Mouse (Mus musculus) cerebellum, adult (tissue): ENCODE results near the gene Ano10.
"Not testable (repeated sequence)": the region's sequence is repeated elsewhere in the genome, so short reads cannot be mapped to it uniquely, and the experiment has no call there.

Experiments
- ATAC-seq: cut with Nextera tagmentation; 2 replicates; pipeline ENCODE4 v1.9.2; 2017; ENCODE audit warnings: mild to moderate bottlenecking, moderate library complexity, mixed read lengths; ENCODE audit not compliant: insufficient number of reproducible peaks, low FRiP score, low TSS enrichment

Ano10 gene

DNA sequence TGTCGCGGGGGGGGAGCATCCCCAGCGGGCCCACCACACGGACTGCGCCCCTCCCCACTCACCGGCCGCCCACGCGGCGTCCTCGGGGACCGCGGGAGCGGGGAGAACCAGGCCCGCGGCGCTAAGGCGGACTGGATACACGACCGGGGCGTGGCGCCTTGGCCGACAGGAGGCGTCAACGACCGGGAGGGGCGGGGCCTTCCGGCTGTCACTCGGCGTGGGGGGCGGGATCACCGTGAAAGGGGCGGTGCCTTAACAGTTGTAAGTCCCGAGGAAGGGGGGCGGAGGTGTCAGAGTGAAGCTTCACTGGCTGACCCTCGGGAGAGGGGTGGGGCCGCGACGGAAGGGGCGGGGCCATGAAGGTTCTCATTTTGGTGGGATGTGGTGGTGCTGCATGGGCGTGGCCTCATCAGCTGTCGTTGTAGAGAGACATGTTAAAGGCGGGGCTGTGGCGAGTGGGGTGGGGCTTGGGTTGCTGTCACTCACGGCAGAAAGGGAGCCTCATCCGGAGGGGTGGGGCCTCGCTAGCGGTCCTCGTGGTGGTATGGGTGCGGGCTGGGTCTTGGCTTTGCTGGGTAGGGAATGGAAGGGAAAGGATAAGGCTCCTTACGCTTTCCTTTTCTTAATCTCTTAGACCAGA lies at the start of gene Ano10:
Gene Ano10 (minus strand): TSS at position 182 of the 640 bp plus-strand sequence.
- ATAC-seq = peak; percentile 93

DNA sequence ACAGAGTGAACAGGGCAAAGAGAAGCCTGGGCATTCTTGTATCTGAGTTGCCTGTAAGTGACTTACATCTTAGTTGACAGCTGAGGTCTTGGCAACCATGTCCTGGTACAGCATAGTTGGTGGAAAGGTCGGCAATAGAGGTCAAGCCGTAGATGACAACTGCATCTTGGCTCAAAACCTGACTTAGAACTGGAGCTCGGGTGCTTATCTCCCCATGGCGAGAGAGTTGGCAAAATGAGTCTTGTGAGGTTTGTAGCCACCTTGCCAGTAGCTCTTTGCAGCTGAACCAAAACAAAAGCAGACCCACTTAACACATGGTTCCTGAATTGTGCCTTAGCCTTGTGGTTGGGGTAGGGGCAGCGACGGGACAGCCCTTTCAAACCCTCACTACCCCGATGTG lies 49.2 kb upstream of the Ano10 start:
- ATAC-seq = no peak

DNA sequence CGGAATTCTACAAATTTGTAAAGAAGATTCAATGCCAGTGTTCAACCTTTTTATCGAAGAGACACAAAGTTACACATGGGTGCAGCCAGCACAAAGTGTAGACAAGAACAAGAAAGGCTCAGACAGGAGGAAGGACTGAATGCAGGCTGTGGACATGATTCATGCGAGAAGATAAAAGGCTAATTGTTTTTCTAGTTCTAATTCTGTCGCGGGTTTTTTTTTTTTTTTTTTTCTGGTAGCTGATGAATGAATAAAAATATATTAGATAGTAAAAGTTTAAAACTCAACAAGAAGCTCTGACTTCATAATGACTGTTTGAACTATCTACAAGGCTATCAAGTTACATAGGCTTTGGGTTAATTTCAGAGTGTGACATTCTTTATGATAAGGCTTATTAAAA lies 45.7 kb upstream of the Ano10 start:
- no peak for ATAC-seq

DNA sequence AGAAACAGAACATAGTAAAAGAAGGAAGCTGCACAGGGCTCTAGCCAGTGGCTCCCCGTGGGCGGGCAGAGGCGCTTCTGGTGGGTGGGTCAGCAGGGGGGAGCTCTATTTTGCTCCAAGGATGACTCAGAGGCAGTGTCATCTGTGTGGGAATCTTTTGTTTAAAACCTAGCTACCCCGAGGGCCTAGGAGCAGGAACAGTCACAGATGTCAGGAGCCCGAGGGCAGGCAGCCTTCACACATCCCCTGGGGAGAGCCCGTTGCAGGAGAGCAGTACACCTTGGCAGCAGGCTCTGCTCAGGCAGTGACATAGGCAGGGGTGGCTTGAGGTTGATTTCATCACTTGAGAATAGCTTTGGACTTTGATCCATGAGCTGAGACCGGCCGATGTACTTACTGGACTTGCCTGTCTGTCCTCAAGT lies 43.3 kb upstream of the Ano10 start:
- no peak for ATAC-seq

DNA sequence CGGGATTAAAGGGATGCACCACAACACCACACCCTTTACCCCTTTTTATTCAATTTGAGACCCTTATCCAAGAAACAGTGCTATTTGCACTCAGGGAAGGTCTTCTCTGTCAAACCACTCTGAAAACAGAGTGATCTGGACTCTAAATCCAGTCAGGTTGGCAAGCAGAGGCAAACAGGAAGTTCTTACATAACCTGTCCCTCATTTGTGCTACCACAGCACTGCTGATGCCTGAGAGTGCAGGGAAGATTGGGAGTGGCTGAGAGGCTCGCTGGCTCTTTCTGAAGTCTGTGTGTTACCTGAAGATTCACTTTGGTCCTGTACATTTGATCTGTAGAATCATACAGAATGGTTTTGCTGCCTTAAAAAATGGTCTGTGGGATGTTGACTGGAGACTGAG lies 42.5 kb upstream of the Ano10 start:
- no peak for ATAC-seq

DNA sequence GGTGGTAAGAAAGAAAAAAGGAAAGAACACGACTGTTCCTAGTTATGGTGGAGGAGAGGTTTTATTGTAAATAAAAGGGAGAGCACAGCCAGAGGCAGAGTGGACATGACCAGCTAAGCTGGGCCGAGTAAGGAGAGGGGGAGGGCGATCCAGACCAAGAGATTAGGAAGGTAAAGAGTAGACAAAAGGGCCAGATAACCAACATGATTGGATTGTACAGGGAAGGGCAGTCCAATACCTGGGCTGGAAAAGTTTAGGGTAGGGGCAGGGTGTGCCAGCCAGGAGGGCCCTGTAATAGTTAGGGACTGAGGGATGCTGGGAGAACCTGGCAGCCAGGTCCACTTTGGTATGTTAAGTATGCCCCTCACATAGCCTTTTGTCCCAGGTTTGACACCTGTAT lies 34.0 kb upstream of the Ano10 start:
- no peak for ATAC-seq

DNA sequence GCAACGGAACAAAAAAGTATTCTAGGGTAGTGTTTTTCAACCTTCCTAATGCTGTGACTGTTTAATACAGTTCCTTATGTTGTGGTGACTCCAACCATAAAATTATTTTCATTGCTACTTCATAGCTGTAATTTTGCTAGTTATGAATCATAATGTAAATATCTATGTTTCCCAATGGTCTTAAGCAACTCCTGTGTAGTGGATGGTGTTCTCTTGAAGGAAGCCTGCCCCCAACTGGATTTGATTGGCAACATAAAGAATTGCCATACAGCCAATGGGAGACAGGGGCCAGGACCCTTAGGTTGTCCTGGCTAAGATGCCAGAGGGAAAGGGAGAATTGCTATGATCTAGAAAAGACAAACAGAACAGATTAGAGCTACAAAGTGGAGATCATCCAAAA lies 31.8 kb upstream of the Ano10 start:
- ATAC-seq = no peak

DNA sequence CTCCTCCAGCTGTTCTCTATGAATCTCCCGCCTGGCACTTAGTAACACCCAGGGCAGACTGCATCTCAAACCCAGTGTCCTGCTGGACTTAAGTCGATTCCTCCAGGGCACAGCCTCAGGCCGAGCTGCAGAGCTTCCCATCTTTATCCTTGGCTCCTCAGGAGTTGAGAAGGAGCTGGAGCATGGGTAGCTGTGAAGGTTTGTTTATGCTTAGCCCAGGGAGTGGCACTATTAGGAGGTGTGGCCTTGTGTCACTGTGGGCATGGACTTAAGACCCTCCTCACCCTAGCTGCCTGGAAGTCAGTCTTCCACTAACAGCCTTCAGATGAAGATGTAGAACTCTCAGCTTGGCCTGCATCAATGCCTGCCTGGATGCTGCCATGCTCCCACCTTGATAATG lies 28.1 kb upstream of the Ano10 start:
- no peak for ATAC-seq

DNA sequence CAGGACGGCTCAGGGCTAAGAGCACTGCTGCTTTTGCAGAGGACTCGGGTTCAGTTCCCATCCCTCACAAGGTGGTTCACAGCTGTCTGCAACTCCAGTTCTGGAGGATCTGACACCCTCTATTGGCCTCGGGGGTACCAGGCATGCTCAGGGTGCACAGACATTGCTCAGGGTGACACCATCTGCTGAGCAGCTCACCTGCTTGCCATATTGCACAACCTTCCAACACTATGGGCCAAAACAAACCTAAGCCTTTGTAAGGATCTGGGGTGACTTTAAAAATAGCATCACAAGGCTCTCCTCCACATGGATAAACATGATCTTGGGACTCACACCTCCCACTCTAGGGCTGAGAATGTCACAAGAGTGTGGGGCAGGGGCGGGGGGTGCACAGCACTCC lies 26.4 kb upstream of the Ano10 start:
- no peak for ATAC-seq

DNA sequence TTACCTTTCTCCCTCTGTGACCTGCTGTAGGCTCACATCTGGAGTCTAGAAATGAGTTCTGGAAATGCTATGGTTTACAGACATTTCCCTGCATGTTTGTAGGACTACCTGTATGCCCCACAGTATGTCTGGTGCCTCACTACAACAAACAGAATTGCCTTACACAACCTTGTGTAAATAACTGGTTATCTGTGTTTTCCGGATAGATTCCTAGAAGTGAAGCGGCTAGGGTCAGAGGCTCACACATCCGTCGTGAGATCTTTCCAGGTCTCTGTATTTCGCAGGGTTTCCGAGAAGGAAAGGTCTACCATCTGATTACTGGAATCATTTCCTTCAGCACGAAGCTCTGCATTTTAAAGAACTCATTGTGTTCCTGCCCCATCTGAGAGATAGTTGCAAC lies 22.3 kb upstream of the Ano10 start:
- no peak for ATAC-seq

DNA sequence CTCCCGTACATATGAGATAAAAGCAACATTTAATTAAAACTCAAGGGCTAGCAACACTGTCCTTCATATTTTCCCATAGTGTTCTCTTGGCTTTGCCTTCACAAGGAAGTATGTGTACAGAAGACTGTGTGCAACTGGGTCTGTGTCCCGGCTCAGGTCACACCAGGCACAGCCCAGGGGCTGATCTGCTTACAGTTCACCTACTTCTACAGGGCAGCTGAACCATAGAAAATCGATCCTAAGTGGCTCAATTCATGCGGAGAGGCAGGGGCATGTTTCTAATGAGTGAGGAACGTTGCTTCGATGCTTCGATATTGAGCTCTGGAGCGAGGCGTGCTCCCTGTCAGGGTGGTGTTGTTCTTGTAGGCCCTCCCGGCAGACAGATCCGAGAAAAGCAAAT lies 21.3 kb upstream of the Ano10 start:
- ATAC-seq = no peak

DNA sequence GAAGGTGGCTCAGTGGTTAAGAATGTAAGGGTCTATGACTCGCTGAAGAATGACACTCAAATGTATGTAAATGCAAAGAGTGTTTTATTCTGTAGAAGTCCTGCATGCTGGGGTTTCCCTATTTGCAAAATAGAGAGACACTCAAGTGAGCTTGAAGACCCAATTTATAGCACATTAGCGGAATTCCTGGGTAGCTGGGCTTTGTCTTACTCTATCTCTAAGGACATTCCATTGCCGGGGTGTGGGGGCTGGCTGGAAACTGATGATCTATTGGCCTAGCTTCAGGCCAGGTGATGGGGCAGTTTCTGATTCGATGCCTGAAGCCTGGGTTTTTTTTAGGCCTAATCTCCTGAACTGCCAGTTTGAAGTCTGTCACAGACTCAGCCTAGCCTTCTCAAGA lies 20.7 kb upstream of the Ano10 start:
- ATAC-seq = no peak

DNA sequence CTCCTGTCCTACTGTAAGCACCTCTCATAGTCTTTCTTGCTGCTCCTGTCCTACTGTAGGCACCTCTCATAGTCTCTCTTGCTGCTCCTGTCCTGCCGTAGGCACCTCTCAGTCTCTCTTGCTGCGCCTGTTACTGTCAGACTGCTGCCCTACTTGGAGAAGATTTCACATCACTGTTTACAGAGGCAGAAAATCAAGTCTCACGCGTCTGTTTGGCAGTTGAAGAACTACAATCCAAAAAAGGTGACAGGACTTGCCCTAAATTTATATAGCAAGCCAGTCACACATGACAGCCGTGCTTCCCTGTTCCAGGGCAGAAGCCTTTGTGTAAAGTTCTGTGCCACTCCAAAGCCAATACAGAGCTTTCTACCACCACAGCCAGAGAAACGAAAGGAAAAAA lies 20.2 kb upstream of the Ano10 start:
- ATAC-seq = no peak

DNA sequence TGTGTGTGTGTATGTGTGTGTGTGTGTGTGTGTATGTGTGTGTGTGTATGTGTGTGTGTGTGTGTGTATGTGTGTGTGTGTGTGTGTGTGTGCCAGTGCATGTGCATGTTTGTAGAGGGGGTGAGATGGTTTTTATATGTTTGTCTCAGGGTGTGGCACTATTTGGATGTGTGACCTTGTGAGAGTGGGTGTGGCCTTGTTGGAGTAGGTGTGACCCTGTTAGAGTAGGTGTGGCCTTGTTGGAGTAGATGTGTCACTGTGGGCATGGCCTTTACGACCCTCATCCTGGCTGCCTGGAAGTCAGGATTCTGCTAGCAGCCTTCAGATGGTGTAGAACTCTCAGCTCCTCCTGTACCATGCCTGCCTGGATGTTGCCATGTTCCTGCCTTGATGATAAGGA lies 18.9 kb upstream of the Ano10 start:
- not testable (repeated sequence) for ATAC-seq

DNA sequence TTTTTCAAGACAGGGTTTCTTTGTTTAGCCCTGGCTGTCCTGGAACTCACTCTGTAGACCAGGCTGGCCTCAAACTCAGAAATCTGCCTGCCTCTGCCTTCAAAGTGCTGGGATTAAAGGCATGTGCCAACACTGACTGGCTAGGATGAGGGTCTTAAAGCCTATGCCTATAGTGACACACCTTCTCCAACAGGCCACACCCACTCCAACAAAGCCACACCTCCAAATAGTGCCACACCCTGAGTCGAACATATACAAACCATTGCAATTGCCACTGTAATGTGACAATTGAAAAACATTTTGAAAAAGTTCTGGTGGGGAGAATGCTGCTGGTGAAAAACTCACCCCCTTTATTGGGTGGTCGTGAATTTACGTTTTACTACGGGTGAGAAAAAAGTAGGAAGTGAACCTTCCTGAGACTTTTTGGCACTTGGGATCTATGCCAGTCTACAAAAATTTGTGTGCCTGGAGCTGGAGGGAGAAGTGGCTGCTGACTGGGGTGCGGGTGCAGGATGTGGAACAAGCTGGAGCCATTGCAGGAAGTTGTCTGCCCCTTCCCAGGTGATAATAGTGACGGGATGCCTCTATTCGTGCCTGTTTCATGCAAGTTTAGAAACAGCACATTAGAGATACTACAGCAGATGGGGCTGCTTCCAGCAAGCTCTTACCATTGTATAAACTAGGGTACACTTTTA lies 18.2 kb upstream of the Ano10 start:
- ATAC-seq = no peak

DNA sequence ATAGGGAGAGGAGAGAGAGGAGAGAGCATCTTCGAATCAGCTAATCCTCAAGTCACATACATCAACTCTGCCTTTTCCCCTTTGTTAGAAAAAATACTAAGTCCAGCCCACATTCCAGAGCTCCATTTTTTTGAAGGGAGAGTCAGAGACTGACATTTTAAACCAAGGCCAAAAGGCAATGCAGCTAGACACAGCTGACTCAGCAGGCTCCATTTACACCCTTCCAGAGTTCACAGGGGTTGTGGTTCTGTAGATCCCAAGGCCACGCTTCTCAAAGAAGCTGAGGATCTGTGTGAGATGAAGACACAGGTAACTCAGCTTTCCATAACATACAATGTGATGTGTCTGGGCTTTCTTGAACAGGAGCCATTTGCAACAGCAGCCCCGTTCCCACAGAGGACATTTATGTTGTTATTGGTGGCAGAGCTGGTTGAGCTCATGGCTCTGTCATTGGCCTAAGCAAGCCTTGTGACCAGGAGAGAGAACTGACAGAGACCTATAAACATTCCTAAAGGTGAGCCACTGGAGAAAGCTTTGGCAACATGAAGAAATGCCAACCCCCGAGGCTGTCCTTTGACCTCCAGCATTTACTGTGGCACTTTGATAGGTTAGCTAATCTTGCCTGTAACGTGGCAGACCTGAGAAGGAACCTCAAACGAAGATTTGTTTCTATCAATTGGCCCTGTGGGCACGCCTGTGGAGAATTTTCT lies 17.0 kb upstream of the Ano10 start:
- ATAC-seq = no peak

DNA sequence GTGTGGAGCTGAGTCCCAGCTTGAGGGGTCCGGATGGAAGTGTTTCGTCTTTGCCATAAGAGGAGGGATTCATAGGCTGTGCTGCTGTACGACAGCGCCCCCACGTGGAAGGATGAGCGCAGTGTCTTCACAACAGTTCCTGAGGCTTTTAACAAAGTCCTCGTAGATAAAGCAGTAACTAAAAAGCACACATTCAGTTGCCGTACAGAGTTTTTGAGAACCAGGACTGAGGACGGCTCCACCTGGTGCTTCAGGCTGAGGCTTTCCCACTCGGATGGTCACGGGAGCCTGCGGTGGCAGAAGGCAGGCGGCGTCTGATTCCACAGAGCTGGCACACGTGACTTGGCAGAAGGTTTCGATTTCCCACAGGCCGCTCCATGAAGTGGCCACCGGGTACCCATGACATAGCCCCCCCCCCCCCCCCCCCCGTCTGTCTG lies 16.4 kb upstream of the Ano10 start:
- peak; percentile 81 for ATAC-seq

DNA sequence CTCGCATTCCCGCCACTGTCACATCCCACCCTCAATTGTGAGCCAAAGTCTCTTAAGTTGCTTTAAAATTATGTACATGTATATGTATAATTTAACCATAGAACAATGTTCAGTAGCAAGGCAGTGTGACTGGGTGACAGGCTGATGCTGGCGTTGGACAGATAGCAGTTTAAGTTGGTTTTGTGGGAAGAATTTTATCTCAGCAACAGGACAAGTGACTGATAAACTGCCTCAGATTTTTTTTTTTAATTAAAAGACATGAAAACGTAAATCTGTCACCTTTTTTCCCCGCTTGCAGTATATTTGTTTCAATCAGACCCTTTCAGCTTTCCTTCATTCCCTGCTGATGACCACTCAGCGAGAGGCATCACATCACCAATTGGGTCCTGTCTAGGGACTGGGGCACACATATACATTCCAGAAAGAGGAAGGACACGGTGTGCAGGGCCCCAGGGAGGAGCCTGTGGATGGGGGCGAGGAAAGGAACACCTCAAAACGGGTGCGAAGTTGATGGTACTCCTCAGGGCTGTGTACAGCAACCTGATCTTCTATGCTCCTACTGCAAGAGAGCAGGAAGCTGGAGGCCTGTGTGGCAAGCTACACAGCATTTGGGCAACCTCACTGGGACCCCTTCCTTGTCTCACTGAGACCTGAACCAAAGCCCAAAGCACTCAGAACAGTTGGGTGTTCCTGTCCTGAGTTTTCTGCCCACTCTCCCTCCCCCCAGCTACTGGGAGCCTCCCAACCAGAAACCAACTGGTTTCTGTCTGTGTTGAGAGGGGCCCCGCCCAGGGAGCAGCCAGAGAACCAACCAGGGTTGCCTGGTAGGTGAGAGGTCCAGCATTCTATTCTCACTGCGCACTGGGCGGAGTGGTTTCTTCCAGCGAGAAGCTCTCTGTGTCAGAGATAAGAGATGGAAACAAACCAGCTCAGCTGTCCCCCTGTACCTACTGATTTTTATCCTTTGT lies 15.1 kb upstream of the Ano10 start:
- no peak for ATAC-seq

DNA sequence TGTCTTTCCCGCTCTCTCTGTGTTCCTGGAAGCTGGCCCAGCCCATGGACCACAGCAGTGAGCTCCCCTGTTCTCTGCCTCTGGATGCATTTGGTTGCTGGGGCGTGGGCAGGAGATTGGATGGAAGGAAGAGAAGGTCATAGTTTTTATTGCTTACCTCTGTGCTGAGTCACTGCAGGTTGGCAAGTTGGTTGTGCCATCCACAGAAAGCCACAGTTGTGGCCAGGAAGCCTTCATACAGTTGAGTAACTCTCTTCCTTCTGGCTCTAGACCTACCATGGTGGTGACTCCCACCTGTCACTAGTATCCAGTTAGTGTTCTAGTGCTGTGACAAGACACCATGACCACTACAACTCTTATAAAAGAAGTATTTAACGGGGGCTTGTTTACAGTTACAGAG lies 11.1 kb upstream of the Ano10 start:
- no peak for ATAC-seq

DNA sequence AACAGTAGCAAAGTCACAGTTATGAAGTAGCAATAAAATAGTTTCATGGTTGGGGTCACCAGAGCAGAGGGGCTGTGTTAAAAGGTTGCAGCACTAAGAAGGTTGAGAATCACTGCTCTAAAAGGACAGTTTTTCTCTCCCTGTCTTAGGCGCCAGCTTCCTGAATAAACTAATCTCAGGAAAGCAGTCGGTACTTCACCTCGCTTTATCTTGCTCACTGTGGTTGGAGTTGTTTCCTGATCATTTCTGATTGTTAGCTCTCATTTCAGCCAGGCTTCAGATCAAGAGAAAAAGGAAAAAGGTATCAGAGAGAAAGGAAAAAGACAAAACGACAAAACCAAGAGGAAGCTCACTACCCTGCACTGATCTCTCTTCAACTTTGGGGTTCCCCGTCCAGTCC lies 1.9 kb upstream of the Ano10 start:
- ATAC-seq = no peak

DNA sequence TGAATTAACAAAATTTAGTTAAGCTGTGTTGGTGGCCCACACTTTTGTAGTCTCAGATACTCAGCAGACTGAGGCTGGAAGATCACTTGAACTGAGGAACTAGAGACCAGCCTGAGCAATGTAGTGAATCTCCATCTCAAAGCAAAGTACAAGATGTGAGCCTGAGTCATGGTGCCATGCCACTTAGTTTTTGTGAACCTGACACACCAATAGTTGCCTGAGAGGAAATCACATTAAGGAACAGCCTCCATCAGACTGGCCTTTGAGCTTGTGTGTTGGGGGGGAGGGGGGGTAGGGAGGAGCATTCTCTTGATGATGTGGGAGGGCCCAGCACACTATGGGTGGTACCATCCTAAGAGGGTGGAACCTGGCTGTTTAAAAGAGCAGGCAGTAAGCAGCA lies 1.2 kb upstream of the Ano10 start:
- ATAC-seq = no peak
